Mouse (Mus musculus) heart, postnatal 25 days (tissue): ENCODE results near the gene Kctd5. TPM values are rescaled to one million over a fixed set of nuclear protein-coding genes. Genes with fewer than 3 reads are reported as not detected.
"Not testable (repeated sequence)": the region's sequence is repeated elsewhere in the genome, so short reads cannot be mapped to it uniquely, and the experiment has no call there.

Source experiments
- DNase-seq: peaks from one replicate; pipeline ENCODE4 v3.0.0; 2022; ENCODE audit warnings: low spot score
- intact Hi-C: fragments of 180-260 bp; cut with DNase I; formaldehyde crosslinking; loops from one replicate; pipeline ENCODE4 v1.15.1; 2025
- total RNA-seq, 2 experiments: library from RNA; stranded (reverse); gene quantifications; 2 replicates each; pipeline ENCODE4 v1.2.3; 2021

Gene Kctd5
- 10 to 100 TPM; 10.2 to 11.2 TPM for total RNA-seq

- intact Hi-C loops, result loop anchor here (5.0 kb wide), 1 partner anchor 69 kb away; no protein-coding TSS in a partner anchor
- peak; percentile 90 for DNase-seq
Observed at GRCm38 (mm10) chr17:24072919-24073696, at the start of gene Kctd5. Gene Kctd5 (minus strand): TSS chr17:24073485.

GRCm38 (mm10) chr17:24119446-24119845 lies 46.2 kb upstream of the Kctd5 start:
- intact Hi-C loops, result no loop called here
- DNase-seq, result no peak

GRCm38 (mm10) chr17:24113031-24113430 lies 39.7 kb upstream of the Kctd5 start:
- intact Hi-C loops, result no loop called here
- DNase-seq, result no peak

- intact Hi-C loops, result no loop called here
- DNase-seq, result no peak
Observed at GRCm38 (mm10) chr17:24111256-24111655, 38.0 kb upstream of the Kctd5 start.

DNA sequence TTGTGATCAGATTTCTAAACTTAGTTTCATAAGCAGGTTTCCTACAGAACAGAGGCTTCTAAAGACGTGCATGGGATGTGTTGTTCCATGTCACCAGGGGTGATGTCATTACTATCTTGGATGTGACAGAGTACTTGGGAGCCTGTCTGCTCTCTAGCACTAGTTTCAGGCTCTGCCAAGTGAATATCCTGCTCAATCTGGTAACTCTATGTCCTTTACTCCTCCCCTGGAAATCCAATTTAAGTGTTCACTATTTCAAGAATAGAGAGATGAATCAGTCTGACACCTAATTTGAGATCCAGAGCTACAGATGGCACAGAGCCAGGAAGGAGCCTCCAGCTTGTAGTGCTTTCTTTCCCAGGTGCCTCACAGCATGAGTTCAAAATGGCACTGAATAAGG lies 35.6 kb upstream of the Kctd5 start:
- DNase-seq, result no peak
- intact Hi-C loops, result no loop called here

GRCm38 (mm10) chr17:24105111-24105510 lies 31.8 kb upstream of the Kctd5 start:
- intact Hi-C loops, result no loop called here
- DNase-seq, result no peak

DNA sequence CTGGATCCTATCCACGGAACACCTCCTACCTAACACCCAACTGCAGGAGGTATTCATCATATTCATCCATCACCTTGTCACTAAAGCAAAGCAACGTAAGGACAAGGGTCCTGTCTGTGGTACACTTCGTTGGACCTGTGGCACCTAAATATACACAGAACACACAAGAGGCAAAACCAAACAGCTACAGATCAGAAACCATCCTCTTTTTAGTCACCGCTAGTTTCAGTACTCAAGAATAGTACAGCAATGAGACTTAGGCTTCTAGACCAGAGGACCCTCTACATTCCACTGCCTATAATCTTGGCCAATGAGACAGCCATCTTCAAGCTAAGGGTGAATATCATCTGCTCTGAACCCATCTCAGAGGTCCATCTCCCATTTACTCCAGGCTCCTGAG lies 25.1 kb upstream of the Kctd5 start:
- intact Hi-C loops, result no loop called here
- DNase-seq, result no peak

- intact Hi-C loops, result no loop called here
- DNase-seq, result no peak
Observed at GRCm38 (mm10) chr17:24090575-24090974, 17.3 kb upstream of the Kctd5 start.

DNA sequence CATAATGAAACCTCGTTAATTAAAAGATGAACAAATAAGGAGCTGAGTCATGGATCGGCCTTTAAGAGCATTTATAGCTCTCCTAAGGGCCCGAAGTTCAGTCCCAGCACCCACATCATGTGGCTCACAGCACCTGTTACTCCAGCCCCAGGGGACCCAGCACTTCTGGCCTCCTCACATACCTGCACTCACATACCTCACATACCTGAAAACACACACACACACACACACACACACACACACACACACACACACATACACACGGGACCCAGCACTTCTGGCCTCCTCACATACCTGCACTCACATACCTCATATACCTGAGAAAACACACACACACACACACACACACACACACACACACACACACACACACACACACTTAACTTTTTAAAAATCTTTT lies 13.1 kb upstream of the Kctd5 start:
- DNase-seq, intact Hi-C loops: not testable (repeated sequence)

GRCm38 (mm10) chr17:24084593-24084992 lies 11.3 kb upstream of the Kctd5 start:
- DNase-seq, result no peak
- intact Hi-C loops, result no loop called here

GRCm38 (mm10) chr17:24077101-24077500 lies 3.8 kb upstream of the Kctd5 start:
- intact Hi-C loops, result no loop called here
- DNase-seq, result no peak

- no peak for DNase-seq
- intact Hi-C loops, result no loop called here
Observed at GRCm38 (mm10) chr17:24069531-24069930, 3.8 kb downstream of the Kctd5 start.

GRCm38 (mm10) chr17:24068271-24068670 lies 5.0 kb downstream of the Kctd5 start:
- intact Hi-C loops, result no loop called here
- no peak for DNase-seq

DNA sequence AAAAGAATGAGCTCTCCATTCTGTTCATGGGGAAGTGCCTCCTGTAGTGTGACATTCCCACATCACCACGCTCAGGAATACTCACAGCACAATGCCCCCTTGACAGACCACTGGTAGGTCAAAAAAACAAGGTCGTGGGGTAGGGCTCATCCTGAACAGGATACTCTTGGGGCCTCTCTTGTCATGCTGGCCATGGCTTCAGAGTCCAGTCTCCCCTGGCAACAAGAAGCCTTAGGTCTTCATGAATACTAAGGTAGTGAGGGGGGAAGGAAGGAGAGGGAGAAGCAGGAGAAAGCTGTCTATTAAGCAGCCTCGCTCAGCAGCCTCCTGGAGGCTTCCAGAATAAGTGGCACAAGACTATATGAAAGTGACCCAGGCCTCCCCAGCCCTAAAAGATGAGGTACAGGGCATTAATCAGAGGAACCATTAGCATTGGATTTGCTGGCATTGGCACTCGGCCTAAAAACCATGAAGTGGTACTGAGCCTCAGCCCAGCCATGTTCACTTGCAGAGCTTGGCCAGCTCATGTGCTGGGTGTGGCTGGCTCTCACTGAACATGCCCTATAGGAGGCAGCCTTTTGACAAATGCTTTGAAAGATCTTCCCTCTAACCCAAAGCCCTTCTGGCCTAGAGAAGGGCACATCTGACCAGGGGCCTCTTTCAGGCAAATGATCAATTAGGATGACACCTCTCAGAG lies 10.7 kb downstream of the Kctd5 start:
- DNase-seq, result no peak
- intact Hi-C loops, result no loop called here

- no peak for DNase-seq
- intact Hi-C loops, result no loop called here
Observed at GRCm38 (mm10) chr17:24057730-24058245, 15.5 kb downstream of the Kctd5 start.

GRCm38 (mm10) chr17:24056636-24057625 lies 16.4 kb downstream of the Kctd5 start:
- no peak for DNase-seq
- intact Hi-C loops, result no loop called here

- intact Hi-C loops, result no loop called here
- no peak for DNase-seq
Observed at GRCm38 (mm10) chr17:24049008-24049407, 24.3 kb downstream of the Kctd5 start.

GRCm38 (mm10) chr17:24048053-24048452 lies 25.2 kb downstream of the Kctd5 start:
- intact Hi-C loops, result no loop called here
- DNase-seq, result no peak

DNA sequence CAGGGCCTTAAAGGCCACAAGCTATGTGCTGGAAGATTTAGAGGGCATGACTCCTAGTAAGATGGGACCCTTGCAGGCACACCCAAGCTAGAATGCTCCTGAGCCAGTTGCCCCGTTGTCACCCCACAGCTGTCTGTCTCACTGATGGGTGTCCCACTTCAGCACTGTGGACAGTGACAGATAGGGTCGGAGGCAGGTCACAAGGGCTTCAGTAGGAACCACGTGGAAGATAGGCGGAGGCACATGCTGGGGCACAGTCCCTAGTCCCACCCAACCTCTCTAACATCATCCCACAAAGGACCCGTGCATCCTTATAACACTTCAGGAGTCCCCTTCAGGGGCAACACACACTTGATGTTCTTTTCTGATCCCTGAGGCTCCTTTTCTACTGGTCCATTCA lies 27.3 kb downstream of the Kctd5 start:
- no peak for DNase-seq
- intact Hi-C loops, result no loop called here

- DNase-seq, result no peak
- intact Hi-C loops, result no loop called here
Observed at GRCm38 (mm10) chr17:24045608-24046007, 27.7 kb downstream of the Kctd5 start.
